Mouse (Mus musculus): ENCODE measurements at regions not wholly inside any gene's neighbourhood (a gene's known extent, or its start where the extent isn't known, plus 50 kb on each side); places are given as distances from the start of the nearest gene placed in this dataset.

- no peak for DNase-seq
These were observed 86.7 kb upstream of the Zfp366 start for GRCm38 (mm10) chr13:99097606-99098545.

DNA sequence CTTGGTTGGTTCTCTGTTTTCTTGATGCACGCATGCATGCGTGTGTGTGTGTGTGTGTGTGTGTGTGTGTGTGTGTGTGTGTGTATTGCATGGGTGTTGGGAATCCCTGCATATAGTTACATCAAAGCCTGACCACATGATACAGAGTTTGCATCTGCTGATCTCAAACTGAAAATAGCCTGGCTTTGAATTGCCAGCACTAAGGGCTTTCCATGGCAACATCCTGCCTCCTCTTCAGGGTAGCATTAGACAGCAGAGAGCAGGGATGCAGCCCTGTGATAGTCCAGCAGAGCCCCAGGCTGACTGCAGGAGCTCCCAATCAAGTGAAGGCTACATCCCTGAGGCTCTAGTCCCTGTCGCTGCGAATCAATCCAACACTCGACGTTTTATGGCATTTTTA is 87.8 kb upstream of the Zfp366 start:
- no peak for DNase-seq

GRCm38 (mm10) chr13:99095006-99095405 is 89.6 kb upstream of the Zfp366 start:
- no peak for DNase-seq

- DNase-seq, result no peak
These were observed 90.4 kb upstream of the Zfp366 start for GRCm38 (mm10) chr13:99094221-99094620.

- DNase-seq, result peak; percentile 85
These were observed 91.4 kb upstream of the Zfp366 start for GRCm38 (mm10) chr13:99093269-99093668.

DNA sequence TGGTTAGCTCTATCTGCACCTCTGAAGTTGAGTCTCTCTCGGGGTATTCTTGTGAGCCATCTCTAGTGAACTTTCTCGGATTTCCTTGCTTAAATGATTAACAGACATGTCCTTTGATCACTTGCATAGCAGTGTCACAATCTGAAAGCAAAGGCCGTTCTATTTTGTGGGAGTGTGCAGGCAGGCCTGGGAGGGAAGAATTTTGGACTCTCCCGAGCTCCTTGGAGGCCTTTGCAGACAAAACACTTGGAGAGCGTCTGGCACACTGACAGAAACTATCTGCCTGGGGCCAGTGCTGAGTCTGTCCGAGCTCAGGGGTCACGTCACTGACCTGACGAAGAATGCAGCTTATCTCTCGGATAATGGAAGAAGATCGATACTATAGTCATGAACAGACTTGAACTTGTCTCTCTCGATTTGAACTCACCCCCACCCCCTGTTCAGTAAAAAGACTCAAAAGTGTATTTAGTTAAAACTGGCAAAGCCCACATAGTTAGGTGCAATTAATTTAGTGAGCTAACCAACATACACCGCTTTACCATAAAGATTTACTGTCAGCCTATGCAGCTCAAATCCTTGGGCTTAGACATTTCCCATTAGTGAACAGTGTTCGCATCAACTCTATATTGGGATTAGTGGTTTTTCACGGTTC is 92.2 kb upstream of the Zfp366 start:
- DNase-seq, result peak; percentile 87

GRCm38 (mm10) chr13:99091562-99092278 is 92.9 kb upstream of the Zfp366 start:
- DNase-seq, result no peak

DNA sequence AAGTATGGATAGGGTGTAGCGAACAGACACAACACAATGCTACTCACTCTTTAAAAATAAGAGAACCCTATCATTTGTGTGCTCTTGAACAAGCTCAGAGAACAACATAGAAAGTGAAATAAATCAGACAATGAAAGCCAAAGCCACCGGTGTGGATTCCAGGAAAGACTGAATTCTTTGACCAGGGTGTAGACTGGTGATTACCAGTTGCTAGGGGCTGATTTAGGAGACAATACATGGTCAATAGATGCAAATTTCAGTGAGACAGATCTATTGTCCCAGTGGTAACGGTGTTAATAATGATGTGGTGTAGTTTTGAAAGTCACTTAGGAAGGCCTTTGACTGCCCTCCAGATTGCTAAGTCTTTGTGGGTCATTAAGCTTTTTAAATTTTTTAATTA is 94.3 kb upstream of the Zfp366 start:
- no peak for DNase-seq

- DNase-seq, result no peak
These were observed 96.3 kb upstream of the Zfp366 start for GRCm38 (mm10) chr13:99088285-99088684.

GRCm38 (mm10) chr13:99079331-99079761 is 95.0 kb upstream of the 1700024P04Rik start:
- DNase-seq, result no peak

DNA sequence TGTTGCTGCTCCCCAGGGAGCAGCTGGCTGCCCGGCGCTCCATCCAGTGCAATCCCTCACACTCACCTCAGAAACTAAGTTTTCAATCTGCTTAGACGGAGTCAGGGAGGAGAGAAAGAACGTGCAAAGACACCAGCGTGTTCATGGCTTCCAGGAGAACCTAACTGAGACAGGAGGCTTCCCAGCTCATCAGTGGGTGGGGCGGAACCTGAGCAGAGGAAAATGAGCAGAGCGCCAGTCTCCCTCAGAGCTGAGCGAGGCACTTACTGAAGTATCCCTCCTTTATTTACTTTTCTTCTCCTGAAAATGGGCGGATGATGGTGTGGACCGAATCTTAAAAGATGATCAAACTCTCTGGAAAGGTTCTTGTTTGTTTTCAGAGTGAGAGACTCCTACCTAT is 94.3 kb upstream of the 1700024P04Rik start:
- no peak for DNase-seq

DNA sequence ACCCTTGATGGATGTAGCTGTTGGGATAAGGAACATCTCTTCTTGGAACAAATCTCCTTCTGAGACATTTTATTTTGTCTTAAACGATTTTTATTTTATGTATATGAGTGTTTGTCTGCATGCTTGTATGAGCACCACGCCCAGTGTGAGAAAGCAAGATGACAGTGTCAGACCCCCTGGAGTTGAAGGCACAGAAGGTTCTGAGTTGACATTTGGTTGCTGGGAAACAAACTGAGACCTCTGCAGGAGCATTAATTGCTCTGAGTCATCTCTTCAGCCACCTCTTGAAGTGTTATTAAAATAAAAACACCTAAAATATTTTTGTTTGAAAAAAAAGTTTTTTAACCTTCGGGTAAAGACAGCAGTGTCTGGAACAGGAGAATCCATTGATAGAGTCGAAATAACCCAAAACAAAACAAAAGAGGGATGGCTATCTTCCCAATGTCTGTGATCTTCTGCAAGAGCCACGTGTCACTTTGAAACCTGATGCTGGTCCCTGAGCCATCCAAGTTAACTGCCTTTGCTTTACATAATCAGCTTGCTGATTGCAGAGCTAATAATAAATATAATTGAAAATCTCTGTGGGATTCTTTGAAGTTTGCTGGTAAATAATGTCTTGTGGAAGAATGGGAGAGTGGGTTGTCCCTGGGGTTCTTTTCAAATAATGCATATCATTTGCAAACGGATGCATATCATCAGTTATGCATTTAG is 92.8 kb upstream of the 1700024P04Rik start:
- no peak for DNase-seq

DNA sequence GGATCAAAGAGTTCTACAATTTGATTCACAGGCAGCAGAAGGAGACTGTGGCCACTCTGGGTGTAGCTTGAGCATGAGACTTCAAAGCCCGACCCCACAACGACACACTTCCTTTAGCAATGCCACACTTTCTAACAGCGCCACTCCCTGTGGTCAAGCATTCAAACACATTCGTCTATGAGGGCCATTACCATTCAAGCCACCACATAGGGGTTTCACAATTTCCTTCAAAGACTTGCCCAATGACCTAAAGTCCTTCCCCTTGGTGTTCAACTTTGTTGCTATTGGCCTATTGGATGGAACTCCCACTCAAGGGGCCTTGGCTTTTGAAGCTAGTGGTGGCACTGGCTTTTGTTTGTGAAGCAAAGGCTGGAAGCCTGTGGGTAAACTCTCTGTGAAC is 91.1 kb upstream of the 1700024P04Rik start:
- no peak for DNase-seq

DNA sequence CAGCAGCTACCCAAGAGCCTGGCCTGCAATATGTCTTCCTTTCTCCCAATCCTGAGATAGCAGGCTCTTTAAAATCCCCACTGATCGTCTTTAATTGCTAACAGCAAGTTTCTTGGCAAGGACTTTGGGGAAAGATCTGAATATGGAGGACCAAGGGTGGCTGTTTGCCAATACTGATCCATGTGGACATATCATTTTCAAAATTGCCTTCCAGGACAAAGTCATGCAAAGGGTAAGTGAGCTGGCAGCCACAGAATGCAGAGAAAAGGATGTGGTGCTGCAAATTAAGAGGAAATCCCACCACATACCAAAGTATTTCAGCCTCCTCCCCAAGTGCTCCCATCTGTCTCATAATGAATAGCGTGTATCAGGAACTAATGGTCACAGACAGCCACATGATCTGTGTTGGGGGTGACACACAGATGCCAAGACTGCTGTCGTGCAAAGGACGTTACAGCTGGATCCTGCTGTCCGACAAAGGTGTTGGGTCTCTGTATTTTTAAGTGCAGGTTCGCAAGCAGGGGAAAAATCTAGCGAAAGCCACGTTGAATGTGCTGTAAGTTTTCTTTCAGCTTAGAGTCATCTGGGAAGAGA is 87.6 kb upstream of the 1700024P04Rik start:
- DNase-seq, result no peak

DNA sequence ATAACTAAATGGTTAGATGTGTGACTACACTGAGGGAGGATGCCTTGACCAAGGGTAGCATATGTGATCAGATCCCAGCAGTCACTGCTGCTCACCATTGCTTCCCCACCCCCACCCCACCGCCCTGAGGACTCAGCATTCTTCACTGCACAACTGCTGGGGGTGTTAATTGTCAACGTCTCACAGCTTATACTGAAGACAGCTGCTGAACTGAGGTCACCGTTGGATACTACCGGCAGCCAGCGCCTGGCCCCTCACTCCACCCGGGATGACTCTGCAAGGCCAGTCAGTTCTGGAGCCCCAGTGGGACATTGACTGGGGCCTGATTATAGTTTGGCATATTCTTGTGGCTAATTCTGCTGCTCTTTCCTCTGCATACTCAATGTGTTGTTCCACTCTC is 87.0 kb upstream of the 1700024P04Rik start:
- no peak for DNase-seq

DNA sequence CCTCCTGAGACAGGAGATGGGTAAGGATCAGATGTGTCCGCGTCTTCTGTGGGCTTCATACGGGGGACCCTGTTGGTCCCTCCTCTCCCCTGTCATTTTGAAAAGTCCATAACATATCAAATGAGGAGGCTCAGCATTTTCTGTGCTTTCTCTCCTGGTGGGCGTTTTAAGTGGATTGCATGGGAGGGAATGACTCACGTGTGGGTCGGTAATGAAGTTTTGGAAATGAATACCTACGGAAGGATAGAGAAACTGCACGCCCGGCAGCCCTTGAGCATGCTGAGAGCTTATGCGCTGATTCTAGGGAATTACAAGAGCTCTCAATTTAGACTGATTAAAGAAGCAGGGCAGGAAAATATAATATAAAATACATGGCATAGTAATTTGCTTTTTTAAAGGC is 85.4 kb upstream of the 1700024P04Rik start:
- DNase-seq, result no peak

DNA sequence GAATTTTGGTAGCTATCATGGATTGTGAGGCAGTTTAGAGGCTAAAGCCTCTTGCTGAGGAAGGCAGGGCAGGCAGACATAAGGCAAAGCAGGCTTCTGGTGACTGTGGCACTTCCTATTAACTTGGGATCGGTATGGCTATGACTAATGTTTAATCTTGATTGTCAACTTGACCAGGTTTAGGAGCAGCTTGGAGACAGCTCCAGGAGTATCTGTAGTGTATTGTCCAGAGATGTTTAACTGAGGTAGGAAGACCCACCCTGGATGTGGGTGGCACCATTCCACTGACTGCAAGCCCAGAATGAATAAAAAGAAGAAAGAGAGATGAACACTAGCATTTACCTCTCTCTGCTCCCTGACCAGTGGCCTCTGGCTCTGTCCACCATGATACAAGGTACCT is 83.1 kb upstream of the 1700024P04Rik start:
- DNase-seq, result no peak

DNA sequence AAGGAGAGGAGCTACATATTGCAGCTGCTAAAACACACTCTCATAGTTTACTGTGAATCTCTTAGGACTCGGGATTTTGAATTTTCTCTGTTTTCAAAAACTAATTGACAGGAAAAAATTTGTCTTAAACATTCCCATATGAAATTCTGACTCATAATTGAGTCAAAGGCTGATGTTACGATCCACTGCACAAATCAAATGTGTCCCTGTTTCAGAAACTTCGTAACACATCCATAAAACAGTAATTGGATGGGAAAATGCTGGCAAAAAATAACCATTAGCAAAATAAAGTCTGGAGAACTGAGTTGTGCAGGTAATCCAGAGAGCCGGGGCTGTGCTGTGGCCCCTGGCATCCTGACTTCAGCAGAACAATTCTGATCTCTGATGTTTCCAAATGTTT is 79.1 kb upstream of the 1700024P04Rik start:
- DNase-seq, result no peak

DNA sequence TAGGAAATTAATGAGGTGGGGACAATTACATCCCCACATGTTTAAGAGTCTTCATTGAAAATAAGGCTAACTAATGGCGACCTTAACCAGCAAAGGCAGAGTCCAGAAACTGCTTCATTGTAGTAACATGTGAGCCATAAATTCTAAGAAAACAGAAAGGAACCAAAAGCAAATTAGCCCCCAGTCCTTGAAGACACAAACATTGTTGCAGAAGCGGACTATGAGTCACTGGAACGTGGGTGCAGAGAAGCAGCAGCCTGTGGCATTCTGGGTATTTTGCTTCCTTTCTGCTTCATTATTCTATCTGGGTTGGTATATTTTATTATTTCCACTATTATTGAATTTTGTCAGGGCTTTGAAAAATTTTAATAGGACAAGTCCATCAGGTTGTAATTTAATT is 78.6 kb upstream of the 1700024P04Rik start:
- DNase-seq, result no peak

- no peak for DNase-seq
These were observed 74.0 kb upstream of the 1700024P04Rik start for GRCm38 (mm10) chr13:99058131-99058970.

- no peak for DNase-seq
These were observed 73.3 kb upstream of the 1700024P04Rik start for GRCm38 (mm10) chr13:99057696-99058095.

DNA sequence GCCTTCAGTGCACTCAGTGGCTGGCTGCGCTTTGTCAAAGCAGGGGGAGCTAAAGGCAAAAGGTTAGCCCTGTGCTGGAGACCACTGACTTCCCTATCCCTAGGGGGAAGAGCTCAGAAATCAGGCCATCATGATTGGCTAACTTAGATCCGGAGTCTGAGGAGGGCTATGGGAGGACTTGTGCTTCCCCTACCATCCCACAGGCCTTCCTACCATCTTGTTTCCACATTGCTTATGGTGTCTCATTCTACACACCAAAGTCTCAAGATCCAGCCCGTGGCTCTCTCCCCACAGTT is 72.9 kb upstream of the 1700024P04Rik start:
- DNase-seq, result no peak
